Mouse (Mus musculus) T-helper 17 cell (primary cell): ENCODE measurements around the gene Cckbr.
"Not testable (repeated sequence)": the region's sequence is repeated elsewhere in the genome, so short reads cannot be mapped to it uniquely, and the experiment has no call there.

Source experiments
- in situ Hi-C, 2 experiments: fragments of 300-600 bp; cut with MboI, MseI; formaldehyde crosslinking; loops; 1 replicate in 1 of 2; 2 replicates in 1 of 2; pipeline ENCODE4 v1.15.1; 2025; ENCODE audit warnings: high pct_unique_total_duplicates in 2 of 2

Cckbr gene

GRCm38 (mm10) chr7:105434798-105435197, 9.3 kb downstream of the Cckbr start:
- in situ Hi-C loops = no loop called here

GRCm38 (mm10) chr7:105437979-105438772, 12.6 kb downstream of the Cckbr start:
- in situ Hi-C loops = no loop called here

GRCm38 (mm10) chr7:105441426-105441825, 15.9 kb downstream of the Cckbr start:
- in situ Hi-C loops = no loop called here

DNA sequence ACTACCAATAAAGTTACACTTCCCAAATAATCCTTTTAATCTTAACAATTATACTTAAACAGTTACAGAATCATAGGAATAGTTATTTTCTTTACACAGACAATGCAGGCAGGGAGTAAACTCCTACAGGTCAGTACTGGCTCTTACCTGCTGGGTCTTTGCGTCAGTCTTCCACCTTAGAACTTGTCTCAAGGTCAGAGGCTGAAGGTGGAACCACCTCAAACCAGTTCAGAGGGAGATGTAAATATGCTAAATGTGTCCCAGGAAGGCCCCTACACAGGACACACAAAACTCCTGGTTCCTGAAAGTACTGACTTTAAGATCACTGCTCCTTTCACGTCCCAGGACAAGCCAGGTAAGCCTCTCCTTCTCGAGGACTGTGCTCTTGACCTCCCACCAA, 19.5 kb downstream of the Cckbr start:
- in situ Hi-C loops = no loop called here

DNA sequence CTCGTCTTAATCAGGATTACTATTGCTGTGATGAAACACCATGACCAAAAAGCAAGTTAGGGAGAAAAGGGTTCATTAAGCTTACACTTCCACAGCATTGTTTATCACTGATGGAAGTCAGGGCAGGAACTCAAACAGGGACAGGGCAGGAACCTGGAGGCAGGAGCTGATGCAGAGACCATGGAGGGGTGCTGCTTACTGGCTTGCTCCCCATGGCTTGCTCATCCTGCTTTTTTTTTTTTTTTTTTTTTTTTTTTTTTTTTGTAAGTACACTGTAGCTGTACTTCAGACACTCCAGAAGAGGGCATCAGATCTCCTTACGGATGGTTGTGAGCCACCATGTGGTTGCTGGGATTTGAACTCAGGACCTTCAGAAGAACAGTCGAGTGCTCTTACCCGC, 27.8 kb downstream of the Cckbr start:
- in situ Hi-C loops = not testable (repeated sequence)

GRCm38 (mm10) chr7:105458546-105458945, 33.0 kb downstream of the Cckbr start:
- in situ Hi-C loops = no loop called here

DNA sequence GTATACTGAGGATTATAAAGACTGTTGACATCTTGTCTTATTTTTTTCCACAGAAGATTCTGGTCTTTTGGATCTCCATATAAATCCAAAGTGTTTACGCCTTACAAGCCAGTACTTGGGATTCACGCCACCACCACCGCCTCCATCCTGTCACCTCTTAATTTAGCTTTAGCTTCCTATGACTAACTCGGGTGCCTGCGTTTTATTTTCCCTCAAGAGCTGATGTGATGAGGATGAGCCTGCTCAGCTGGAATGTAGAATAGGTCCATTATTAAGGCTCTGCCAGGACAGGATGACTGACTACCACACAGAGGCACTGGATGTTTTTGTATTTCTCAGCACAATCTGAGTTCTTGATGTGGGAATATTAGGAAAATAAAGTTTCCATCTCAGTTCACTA, 40.0 kb downstream of the Cckbr start:
- in situ Hi-C loops = not testable (repeated sequence)

GRCm38 (mm10) chr7:105472607-105473006, 47.1 kb downstream of the Cckbr start:
- in situ Hi-C loops = no loop called here

GRCm38 (mm10) chr7:105474771-105475315, 49.3 kb downstream of the Cckbr start:
- in situ Hi-C loops = no loop called here

DNA sequence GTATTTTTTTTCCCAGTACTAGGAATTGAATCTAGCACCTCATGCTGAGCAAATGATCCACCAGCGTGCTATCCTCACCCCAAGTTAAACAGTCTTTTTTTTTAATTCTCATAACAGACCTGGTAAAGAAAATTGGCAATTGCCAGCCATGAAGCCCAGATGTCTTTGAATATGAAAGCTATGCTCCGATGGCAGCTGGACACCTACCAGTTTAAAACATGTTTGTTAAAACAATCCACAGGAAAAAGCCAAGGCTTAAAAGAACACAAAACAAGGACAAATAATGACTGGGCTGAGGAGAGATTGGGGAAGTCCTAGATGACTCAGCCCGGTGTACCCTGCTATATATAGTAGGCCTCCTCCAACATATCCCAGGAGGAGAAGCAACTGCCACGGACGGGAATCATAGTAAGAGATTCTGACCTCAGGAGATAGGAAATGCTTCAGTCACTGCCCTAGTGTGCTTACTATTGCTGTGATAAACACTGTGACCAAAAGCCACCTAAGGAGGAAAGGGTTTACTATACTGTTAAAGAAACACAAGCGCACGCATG, 49.9 kb downstream of the Cckbr start:
- in situ Hi-C loops = no loop called here

GRCm38 (mm10) chr7:105476683-105477432, 51.3 kb downstream of the Cckbr start:
- in situ Hi-C loops = no loop called here

DNA sequence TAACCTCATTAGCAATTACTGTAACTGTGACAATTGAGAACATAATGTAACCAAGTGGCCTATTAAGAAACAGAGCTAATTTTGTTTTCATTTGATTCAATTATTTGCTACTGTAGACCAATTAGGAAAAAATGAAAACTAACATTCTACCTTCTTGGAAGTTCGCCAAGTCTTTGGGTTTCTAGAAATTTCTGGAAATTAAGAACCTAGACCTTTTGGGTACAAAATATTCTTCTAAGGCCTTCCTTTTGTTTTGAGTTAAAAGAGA, 51.8 kb downstream of the Cckbr start:
- in situ Hi-C loops = no loop called here

- in situ Hi-C loops = no loop called here
Observed at GRCm38 (mm10) chr7:105477841-105478240, 52.3 kb downstream of the Cckbr start.

DNA sequence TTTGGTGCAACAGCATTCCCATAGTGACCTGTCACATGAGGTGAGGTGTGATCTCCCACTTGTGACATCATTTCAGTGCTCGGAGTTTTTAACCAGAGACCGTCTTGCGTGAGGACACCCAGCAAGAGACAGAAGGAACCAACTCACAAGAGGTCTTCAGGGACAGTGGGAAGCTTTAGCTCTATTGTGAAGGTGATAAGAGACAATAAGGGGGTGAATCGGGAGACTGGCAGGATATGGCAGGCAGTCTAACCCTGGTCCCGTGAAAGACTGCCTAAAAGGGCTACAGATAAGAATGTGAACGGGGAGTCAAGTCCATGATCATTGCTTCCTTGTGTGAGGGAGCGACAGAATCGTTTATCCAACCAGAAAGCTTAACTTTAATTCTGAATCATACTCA, 52.8 kb downstream of the Cckbr start:
- in situ Hi-C loops = no loop called here

GRCm38 (mm10) chr7:105479232-105479631, 53.7 kb downstream of the Cckbr start:
- in situ Hi-C loops = no loop called here

- in situ Hi-C loops = loop anchor here in 1 of 2 experiments (5.0 kb wide), 1 partner anchor 73 kb away; no protein-coding TSS in a partner anchor
Observed at GRCm38 (mm10) chr7:105480081-105480480, 54.5 kb downstream of the Cckbr start.

DNA sequence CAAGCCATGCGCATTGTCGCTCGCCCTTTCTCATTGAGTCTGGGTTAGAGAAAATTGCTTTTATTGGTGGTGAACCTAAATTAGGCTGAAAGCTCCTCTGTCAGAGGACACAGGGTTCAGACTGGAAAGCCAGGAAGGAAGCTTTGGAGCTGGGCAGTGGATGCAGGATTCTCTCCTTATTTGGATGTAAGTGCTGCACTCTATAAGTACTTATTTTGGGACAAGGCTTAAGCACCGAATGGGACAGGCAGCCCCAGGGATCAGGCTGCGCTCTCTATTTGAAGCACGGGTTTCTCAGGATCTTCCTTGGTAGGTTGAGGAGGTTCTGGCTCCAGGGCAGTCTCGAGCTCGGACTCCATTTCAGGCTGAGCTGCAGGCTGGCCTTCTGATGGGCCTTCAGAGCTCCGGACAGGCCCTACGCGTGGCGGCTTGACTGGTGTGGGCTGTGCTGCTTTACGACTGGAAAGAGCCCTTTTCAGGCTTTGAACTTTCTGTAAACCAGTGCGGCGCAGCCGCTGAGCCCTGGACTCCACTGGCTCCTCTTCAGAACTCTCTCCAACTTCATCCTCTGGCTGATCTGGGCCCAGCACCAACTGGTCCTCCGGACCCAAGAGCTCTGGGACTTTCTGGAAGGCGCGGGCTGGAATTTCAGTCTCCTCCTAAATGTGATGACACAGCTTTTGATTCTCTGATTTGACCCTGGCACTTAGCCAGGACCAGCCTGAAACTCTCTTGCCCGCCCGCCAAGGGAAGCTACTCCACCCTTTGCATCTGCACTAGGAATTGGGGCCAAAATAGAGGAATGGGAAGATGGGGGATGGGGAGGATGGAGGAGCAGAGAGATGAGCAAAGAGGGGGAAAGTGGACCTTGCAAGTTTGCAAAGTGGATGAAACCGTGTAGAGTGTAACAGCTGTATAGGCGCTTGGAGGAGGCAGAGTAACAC, 55.3 kb downstream of the Cckbr start:
- in situ Hi-C loops = loop anchor here in 1 of 2 experiments (5.0 kb wide), 1 partner anchor 74 kb away; no protein-coding TSS in a partner anchor

DNA sequence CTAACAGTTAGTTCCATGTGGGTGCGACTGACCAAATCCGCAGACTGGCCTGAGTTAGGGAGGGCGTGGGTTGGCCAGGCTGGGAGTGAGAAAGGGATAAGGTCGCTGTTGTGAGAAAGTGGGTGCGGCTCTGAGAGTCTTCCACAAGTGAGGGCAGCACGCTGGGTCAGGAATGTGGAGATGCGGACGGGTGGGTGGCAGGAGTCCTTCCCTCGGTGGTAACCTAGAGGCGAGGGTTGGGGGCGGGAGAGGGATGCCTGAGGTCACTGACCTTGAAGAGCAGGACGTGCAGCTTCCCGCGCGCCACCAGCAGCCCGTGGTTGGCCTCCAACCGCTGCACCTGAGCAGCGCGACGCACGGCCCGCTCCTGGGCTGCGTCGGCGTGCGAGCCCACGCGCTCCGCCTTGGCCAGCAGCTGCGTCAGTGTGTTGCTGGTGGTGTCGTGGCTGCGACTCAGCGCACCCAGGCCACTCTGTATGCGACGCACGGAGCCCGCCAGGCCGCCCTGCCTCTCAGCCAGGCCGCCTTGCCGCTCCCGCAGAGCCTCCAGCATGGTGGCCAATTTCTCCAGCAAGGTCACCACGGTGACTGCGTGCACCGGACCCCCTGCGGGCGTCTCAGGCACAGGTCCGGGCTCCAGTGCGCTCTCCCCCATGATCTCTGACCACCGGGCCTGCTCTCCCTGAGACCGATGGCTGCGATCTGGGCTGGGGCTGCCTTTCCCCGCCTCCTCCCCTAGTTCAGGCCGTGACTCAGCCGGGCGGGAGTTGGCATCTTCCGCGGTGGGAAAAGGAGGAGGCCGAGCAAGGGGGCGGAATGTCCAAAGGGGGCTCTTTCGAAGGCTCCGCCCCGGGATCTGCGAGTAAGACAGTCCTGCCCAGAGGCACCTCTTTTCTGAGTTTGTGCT, 56.2 kb downstream of the Cckbr start, which contains the start of gene Cavin3:
TSS of gene Cavin3 (minus strand) at position 796 of the 907 bp plus-strand sequence.
- in situ Hi-C loops = loop anchor here in 1 of 2 experiments (5.0 kb wide), 1 partner anchor 74 kb away; no protein-coding TSS in a partner anchor

- in situ Hi-C loops = loop anchor here in 1 of 2 experiments (5.0 kb wide), 1 partner anchor 75 kb away; no protein-coding TSS in a partner anchor
Observed at GRCm38 (mm10) chr7:105482426-105482825, 56.9 kb downstream of the Cckbr start.

GRCm38 (mm10) chr7:105485029-105485428, 59.5 kb downstream of the Cckbr start:
- in situ Hi-C loops = no loop called here
